Mouse (Mus musculus): Measurements from ENCODE around the gene Gm4985. TPM values are rescaled to one million over a fixed set of nuclear protein-coding genes. Genes with fewer than 3 reads are reported as not detected.
"Not testable (repeated sequence)": the region's sequence is repeated elsewhere in the genome, so short reads cannot be mapped to it uniquely, and the experiment has no call there.

Gene Gm4985
- not detected in 2 replicates for polyA plus RNA-seq (2016; fragmentation: Nextera tagmentation; extraction: Ambion mirVana)

DNA sequence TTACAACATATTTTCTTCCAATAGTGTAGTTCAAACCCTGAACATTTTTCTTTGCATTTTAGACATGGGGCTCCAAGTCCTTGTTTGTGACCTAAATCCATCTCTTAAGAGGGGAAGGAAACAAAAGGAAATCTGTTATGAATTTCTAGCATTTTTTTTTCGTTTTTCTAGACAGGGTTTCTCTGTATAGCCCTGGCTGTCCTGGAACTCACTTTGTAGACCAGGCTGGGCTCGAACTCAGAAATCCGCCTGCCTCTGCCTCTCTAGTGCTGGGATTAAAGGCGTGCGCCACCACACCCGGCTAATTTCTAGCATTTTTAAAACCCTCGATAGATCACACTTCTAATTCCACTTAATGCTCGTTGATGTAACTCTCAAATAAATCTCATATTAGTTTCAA, at the start of gene Gm4985:
Gene Gm4985, minus strand, starts transcription at position 101 of the 400 bp plus-strand sequence.
- not testable (repeated sequence) for H3K36me3 ChIP-seq; ATAC-seq (ENCODE audit: low FRiP score); H3K27me3 ChIP-seq; H3K4me1 ChIP-seq; H3K4me3 ChIP-seq; H3K4me2 ChIP-seq (replicated peaks); H3K27ac ChIP-seq; H3K9ac ChIP-seq; H3K9me3 ChIP-seq (replicated peaks)
- WGBS: 80% methylated on average over 8 of the region's 8 CpGs

DNA sequence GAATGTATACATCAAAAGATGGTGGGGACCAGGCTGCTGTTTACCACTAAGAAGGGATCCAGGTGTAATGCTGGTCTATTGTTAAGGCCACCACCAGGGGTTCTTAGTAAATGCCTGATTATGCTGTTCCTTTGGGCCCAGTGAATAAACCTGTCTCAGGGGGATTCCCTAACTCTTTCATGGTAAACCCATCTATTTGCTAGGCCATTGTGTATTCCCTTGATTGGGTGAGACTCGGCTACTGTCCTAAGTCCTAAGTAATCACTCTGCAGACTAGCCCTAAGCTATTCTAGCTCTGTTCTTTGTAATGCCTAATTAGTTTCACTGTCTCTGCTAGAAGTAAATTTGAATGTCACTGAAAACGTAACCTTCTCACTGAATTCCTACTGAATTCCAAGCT, 4.6 kb downstream of the Gm4985 start:
- no peaks in the 10 kb centered on the region for H3K4me1 ChIP-seq
- 59% methylated on average over 2 of the region's 2 CpGs for WGBS
- ATAC-seq (ENCODE audit: low FRiP score): no peak
- H3K27me3 ChIP-seq: no peaks in the 10 kb centered on the region
- no peaks in the 10 kb centered on the region for H3K36me3 ChIP-seq
- no peak overlapping the region for H3K27ac ChIP-seq
- H3K9me3 ChIP-seq (replicated peaks): no peaks in the 10 kb centered on the region; the same call in 1 of the 2 replicates
- no peak overlapping the region for H3K4me3 ChIP-seq
- no peak overlapping the region for H3K4me2 ChIP-seq (replicated peaks)
- no peak overlapping the region for H3K9ac ChIP-seq

Small RNAs within 50 kb of the gene (microRNA-seq; reads per million reads assigned to microRNA genes)
- gene Gm25299: not detected

Other genes with a start within 250 kb of the Gm4985 start
- not detected in 2 replicates for gene Gm4907, start 76.4 kb downstream of the Gm4985 start, polyA plus RNA-seq (2016; fragmentation: Nextera tagmentation; extraction: Ambion mirVana)